Mouse (Mus musculus) lung, adult 18-20 months (tissue): ENCODE data around the gene Gmps.
A peak's percentile ranks its signal among the peaks of the same experiment; 100 is the strongest.

Source experiments
- DNase-seq, 2 experiments: peaks; one replicate each; pipeline ENCODE4 v3.0.0; 2022; ENCODE audit warnings: mixed read lengths in 2 of 2

The Gmps gene

GRCm38 (mm10) chr3:63975955-63976908 is at the start of gene Gmps:
TSS of gene Gmps (plus strand) at chr3:63976106.
- peak; percentile 93 to 95 for DNase-seq

- peak; percentile 85 to 90 for DNase-seq
Observed at GRCm38 (mm10) chr3:63928878-63929859, 46.7 kb upstream of the Gmps start, which contains the start of gene E130311K13Rik. TSS of gene E130311K13Rik (minus strand) at chr3:63929472.

GRCm38 (mm10) chr3:63938928-63939327 is 37.0 kb upstream of the Gmps start:
- no peak for DNase-seq

DNA sequence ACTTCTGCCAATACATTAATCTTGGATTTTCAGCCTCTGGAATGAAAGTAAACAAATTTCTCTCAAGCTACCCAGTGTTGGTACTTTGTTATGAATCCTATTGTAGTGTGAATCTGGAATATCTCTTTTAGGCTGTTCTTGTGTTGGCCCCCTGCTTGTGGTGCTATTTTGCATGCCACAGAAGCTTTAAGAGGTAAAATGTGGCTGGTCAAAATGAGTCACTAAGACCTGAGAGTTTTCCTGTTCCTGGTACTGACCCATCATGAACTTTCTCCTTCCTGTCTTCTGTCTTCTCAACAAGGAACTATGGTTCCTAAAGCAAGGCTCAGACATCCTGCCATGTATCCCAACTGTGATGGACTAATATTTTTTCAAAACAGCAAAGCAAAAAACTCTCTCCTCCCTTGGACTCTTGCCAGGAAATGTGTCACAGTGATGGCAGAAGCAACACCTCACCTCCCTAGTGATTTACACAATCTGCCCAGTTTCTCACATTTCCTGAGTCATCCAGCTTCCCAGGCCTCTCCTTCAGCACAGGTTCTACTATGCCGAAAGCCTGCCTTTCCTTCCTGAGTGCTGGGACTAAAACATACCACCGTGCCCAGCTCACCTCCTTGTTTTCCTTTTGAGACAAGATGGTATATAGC is 34.6 kb upstream of the Gmps start:
- DNase-seq: no peak

GRCm38 (mm10) chr3:63949837-63950236 is 26.1 kb upstream of the Gmps start:
- DNase-seq: no peak

DNA sequence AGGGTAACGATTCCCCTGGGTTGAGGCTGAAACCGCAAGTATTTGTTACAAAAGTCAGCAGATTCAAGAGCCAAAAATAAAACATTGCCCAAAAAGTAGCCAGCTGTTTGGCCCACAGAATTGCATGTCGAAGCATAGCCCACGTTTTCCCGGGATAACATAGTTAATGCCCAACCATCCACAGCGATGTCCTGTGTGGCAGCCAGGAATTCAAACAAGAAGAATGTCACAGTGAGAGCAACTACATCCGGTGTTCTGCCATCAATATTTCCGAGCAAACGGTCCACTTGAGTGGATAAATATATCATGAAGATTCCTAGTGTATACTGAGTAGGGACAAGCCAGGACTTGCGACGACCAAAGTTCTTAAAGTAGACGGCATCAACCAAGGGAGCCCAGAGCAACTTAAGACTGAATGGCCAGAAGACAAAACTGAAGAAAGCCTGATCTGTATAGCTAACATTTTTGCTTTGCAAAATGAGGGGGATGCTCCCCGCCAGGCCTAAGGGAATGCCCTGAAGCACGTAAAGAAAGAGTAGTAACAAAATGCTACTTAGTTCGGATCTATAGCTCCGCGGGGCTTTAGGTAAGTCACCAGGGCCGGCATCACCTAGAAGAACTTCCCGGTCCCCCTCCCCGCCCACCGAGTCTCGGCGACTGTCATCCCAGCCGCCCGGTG is 12.3 kb upstream of the Gmps start:
- no peak for DNase-seq

DNA sequence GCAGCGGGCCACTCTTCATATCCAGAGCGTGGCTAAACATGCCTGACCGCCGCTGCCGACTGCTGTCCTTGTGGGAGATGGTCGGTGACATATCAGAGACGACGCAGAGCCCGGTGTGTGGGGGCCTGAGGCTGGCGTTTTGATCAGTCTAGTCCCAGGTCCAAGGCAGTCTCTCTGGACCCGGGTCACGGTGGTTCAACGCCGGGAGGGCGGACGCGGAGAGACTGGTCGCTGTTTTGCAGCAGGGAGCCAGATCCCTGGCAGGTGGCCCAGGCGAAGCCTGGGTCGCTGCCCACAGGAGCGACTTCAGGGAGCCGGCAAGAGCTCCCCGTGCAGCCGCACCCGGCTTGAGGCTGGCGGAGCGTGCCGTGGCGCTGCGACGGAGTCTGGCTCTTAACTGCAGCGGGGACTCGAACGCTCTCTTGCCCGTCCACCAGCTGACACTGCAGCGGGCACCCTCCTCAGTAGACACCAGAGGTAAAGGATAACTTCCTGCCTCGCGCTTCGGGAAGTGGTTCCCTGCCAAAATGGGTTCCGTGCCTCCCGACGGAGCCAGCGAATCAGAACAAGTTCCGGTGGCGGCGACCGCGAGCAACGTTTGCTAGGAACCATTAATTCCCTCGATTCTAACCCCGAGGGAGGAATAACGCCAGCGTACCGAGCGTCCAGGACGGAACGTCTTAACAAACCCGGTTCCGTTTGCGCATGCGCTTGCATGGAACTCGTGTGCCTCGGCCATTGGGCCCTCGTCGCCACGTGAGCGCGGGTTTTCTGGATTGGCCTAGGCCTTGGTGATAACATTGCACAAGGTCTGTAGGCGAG is 11.6 kb upstream of the Gmps start, which contains the start of gene Slc33a1:
TSS of gene Slc33a1 (minus strand) at position 669 of the 822 bp plus-strand sequence.
- DNase-seq: peak; percentile 99

- DNase-seq: no peak
Observed at GRCm38 (mm10) chr3:63964922-63965249, 11.0 kb upstream of the Gmps start.

DNA sequence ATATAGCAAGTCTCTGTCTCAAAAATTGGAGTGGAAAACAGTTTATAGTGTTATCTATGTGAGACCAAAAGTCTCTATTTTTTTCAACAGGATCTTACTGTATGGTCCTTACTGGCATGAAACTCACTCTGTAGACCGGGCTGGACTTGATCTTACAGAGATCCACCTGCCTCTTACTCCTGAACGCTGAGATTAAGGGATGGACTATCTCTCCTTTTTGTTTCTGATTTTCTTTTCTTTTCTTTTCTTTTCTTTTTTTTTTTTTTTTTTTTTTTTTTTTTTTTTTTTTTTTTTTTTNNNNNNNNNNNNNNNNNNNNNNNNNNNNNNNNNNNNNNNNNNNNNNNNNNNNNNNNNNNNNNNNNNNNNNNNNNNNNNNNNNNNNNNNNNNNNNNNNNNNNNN is 10.0 kb upstream of the Gmps start:
- no peak for DNase-seq

- no peak for DNase-seq
Observed at GRCm38 (mm10) chr3:63977895-63978294, 2.0 kb downstream of the Gmps start.

DNA sequence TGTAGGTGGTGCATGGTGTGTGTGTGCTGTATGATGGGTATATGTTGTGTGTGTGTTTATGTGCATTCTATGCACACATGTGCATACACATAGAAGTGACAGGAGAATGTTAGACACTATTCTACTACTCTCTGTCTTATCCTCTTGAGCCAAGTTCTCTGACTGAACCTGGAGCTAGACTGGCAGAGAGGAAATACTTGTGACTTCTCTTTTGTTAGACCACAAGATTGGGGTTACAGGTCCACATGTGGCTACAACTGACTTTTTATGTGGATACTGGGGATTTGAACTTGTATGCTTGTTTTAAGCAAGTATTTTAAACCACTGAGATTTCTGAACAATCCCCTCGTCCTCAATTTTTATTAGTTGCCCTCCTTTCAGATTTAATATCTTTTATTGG is 10.8 kb downstream of the Gmps start:
- no peak for DNase-seq

DNA sequence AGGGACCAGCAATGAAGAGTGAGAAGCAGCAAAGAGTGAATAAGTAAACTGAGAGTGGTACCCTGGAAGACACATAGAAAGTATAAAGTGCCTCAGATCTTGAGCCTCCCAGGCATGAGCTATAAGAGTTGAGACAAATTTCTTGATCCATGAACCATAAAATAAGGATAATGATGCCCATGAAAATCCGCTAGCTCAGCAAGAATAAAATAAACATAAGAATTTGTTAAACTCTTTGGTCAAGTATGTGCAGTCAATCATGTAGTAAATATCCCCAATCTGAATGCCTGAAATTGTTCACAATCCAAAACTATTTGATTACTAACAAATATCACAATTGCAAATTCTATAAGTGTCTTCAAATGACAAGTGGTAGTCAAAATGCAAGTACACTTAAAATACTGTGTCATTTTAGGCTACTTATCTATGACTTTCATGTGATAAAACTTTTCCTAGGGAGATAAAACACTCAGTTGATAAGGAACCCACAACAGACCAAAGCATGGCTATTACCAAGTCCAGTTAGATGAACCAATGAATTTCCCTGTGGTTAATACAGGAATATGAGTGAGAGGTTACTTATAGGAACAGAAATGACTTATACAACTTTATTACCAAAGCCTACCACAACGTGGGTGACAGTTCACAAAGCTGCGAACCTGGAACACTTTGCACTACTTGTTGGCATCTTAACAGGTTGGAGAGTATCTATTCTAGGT is 13.0 kb downstream of the Gmps start:
- no peak for DNase-seq

- no peak for DNase-seq
Observed at GRCm38 (mm10) chr3:64021436-64021835, 45.5 kb downstream of the Gmps start.

GRCm38 (mm10) chr3:64021867-64022266 is 46.0 kb downstream of the Gmps start:
- no peak for DNase-seq

DNA sequence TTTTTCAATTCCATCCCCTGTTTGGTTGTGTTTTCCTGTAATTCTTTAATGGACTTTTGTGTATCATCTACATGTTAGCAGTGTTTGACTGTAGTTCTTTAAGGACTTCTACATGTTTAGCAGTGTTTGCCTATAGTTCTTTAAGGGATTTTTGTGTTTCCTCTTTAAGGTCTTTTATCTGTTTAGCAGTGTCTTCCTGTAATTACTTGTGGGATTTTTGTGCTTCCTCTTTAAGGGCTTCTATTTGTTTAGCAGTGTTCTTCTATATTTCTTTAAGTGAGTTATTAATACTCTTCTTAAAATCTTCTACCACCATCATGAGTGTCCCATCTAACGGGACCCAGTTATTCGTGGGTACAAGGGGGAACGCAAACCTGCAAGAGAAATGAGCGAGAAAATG is 53.9 kb downstream of the Gmps start:
- DNase-seq: no peak

DNA sequence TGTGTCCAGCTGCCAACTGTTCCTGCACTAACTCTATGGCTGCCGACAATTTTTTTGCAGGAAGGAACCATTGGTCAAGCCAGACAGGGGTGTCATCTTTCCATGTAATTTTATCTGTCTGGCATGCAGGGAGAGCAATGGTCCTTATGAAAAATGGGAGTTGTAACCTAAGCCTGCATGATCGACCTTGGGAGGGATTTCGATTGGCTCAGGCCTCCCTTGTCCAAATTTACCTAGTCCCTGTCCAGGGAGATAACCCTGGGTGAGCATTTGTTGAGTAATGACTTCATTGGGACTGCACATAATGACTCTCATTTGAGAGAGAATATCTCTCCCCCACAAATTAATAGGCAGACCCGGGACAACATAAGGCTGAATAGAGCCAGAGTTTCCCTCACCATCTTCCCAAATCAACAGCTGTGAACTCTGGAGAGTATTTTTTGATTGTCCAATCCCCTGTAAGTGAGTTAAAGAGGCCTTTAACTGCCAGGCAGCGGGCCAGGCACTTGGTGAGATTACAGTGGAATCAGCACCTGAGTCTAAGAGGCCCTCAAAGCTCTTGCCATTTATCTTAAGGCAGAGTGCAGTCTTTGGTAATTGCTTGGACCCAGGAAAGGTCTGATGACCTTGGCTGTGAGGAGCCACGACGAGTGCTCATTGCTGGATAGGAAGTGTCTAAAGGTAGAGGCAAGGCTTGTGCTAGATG is 62.4 kb downstream of the Gmps start:
- DNase-seq: peak; percentile 43 to 44

GRCm38 (mm10) chr3:64039818-64040784 is 64.2 kb downstream of the Gmps start:
- DNase-seq: peak; percentile 79 to 80
